Mouse (Mus musculus): ENCODE measurements at regions not wholly inside any gene's neighbourhood (a gene's known extent, or its start where the extent isn't known, plus 50 kb on each side); places are given as distances from the start of the nearest gene placed in this dataset.

DNA sequence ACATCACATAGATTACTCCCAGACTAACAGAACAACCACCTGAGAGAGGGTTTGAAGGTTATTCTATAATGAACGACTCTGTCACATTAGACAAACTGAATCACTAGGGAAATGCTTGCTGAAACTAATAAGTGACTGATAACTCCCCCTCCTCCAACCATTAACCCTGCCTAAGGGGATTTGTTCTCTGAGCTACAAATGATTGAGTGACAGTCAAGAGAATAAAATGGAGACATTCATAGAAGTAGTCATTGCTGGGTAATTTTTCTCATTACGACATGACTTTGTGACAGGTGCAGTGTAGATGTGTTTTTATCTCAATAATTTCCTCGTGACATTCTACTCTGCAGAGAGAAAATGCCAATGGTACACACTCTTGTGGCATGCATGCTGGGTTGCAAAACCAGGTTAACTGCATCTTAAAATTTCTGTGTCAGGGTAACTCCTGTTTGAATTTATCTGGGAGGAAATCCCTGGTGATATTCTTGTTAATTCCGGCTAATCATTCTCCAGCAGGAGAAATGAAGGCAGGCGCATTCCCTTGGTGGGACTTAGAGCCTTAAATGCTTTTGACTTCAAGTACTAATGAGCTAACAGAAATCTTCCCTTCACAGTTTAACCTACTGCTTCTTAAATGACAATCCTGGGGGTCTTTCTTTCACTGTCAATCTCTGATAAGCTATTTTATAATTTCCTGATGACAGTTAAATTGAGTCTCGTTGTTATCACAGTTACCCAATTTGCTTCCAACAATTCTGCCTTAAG lies 292.6 kb upstream of the Lcorl start:
- DNase-seq (ENCODE audit: low spot score) (no peak), ATAC-seq (ENCODE audit: insufficient number of reproducible peaks, low FRiP score, low TSS enrichment, low read depth) (no peak)
- H3K9ac ChIP-seq (ENCODE audit: low read length), result no peak overlapping the region
- H3K27ac ChIP-seq (replicated peaks; ENCODE audit: low read depth, low read length), result no peak overlapping the region
- H3K27me3 ChIP-seq (ENCODE audit: control insufficient read depth, insufficient read depth, low read length), result no peaks in the 10 kb centered on the region
- H3K4me1 ChIP-seq (ENCODE audit: control insufficient read depth, insufficient read depth, low read length), result no peaks in the 10 kb centered on the region
- H3K9me3 ChIP-seq (ENCODE audit: control insufficient read depth, low read length), result no peaks in the 10 kb centered on the region
- H3K4me3 ChIP-seq (ENCODE audit: low read depth, low read length), result no peak overlapping the region
- H3K4me2 ChIP-seq (ENCODE audit: low read depth, severe bottlenecking), result no peak overlapping the region
- 76% methylated on average over 6 of the region's 6 CpGs for WGBS
- H3K36me3 ChIP-seq (ENCODE audit: control insufficient read depth, insufficient read depth, low read length), result no peaks in the 10 kb centered on the region

- Histone ChIP-seq H3K4me3 (ENCODE audit: low read depth, low read length) (no peak overlapping the region), H3K4me2 (ENCODE audit: low read depth, severe bottlenecking) (no peak overlapping the region), H3K9me3 (ENCODE audit: control insufficient read depth, low read length) (no peaks in the 10 kb centered on the region), H3K4me1 (ENCODE audit: control insufficient read depth, insufficient read depth, low read length) (no peaks in the 10 kb centered on the region), H3K9ac (ENCODE audit: low read length) (no peak overlapping the region), H3K27me3 (ENCODE audit: control insufficient read depth, insufficient read depth, low read length) (no peaks in the 10 kb centered on the region), H3K27ac (replicated peaks; ENCODE audit: low read depth, low read length) (no peak overlapping the region), H3K36me3 (ENCODE audit: control insufficient read depth, insufficient read depth, low read length) (no peaks in the 10 kb centered on the region)
- DNase-seq (ENCODE audit: low spot score) (no peak), ATAC-seq (ENCODE audit: insufficient number of reproducible peaks, low FRiP score, low TSS enrichment, low read depth) (no peak)
- WGBS, result 76% methylated on average over 2 of the region's 2 CpGs
Observed at GRCm38 (mm10) chr5:46139024-46139423, 281.6 kb upstream of the Lcorl start.

DNA sequence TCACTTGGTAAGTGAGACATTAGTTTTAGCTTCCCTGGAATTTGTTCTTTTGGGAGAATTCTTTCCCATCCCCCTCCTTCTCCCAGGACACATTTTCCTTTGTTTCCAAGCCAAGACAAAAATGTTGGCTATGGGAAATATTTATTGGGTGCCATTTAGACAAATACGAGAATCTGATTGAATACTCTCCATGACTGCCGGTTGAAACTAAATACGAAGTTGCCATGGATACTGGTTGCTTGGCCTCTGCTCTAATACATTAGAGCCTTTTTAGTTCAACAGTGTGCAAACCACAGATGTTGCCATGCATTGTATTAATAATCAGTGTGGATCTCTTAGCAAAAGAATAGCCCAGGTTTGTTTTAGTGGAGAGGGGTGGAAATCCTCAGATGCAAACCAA lies 280.3 kb upstream of the Lcorl start:
- no peaks in the 10 kb centered on the region for H3K4me1 ChIP-seq (ENCODE audit: control insufficient read depth, insufficient read depth, low read length)
- no peaks in the 10 kb centered on the region for H3K36me3 ChIP-seq (ENCODE audit: control insufficient read depth, insufficient read depth, low read length)
- H3K27me3 ChIP-seq (ENCODE audit: control insufficient read depth, insufficient read depth, low read length), result no peaks in the 10 kb centered on the region
- H3K27ac ChIP-seq (replicated peaks; ENCODE audit: low read depth, low read length), result no peak overlapping the region
- no peak overlapping the region for H3K4me2 ChIP-seq (ENCODE audit: low read depth, severe bottlenecking)
- 72% methylated on average over 3 of the region's 3 CpGs for WGBS
- no peaks in the 10 kb centered on the region for H3K9me3 ChIP-seq (ENCODE audit: control insufficient read depth, low read length)
- DNase-seq (ENCODE audit: low spot score), result no peak
- no peak overlapping the region for H3K9ac ChIP-seq (ENCODE audit: low read length)
- no peak for ATAC-seq (ENCODE audit: insufficient number of reproducible peaks, low FRiP score, low TSS enrichment, low read depth)
- H3K4me3 ChIP-seq (ENCODE audit: low read depth, low read length), result no peak overlapping the region

DNA sequence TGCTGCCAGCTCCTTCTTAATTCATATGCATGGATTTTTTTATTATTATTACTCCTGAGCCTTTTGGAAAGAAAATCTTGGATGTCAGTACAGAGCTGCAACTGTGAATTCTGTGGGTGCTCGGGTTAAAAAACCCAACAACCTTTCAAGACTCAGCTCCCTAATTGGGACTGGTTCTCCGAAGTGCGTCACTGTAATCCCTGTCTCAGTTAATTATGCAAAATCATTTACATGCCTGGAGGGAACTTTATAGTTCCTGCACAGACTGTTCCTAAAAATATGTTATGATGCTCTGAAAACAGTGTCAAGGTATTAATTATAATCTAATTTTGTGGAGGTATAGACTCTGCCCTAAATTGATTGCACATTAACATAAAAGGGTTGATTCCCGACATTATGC lies 250.6 kb upstream of the Lcorl start:
- no peak overlapping the region for H3K4me3 ChIP-seq (ENCODE audit: low read depth, low read length)
- H3K4me2 ChIP-seq (ENCODE audit: low read depth, severe bottlenecking), result no peak overlapping the region
- H3K27ac ChIP-seq (replicated peaks; ENCODE audit: low read depth, low read length), result no peak overlapping the region
- no peaks in the 10 kb centered on the region for H3K9me3 ChIP-seq (ENCODE audit: control insufficient read depth, low read length)
- WGBS, result 79% methylated on average over 4 of the region's 4 CpGs
- no peaks in the 10 kb centered on the region for H3K4me1 ChIP-seq (ENCODE audit: control insufficient read depth, insufficient read depth, low read length)
- no peak for DNase-seq (ENCODE audit: low spot score)
- H3K36me3 ChIP-seq (ENCODE audit: control insufficient read depth, insufficient read depth, low read length), result no peaks in the 10 kb centered on the region
- no peak overlapping the region for H3K9ac ChIP-seq (ENCODE audit: low read length)
- ATAC-seq (ENCODE audit: insufficient number of reproducible peaks, low FRiP score, low TSS enrichment, low read depth), result no peak
- H3K27me3 ChIP-seq (ENCODE audit: control insufficient read depth, insufficient read depth, low read length), result no peaks in the 10 kb centered on the region

- no peak overlapping the region for H3K4me3 ChIP-seq (ENCODE audit: low read depth, low read length)
- 79% methylated on average over 4 of the region's 4 CpGs for WGBS
- H3K4me2 ChIP-seq (ENCODE audit: low read depth, severe bottlenecking), result no peak overlapping the region
- H3K9me3 ChIP-seq (ENCODE audit: control insufficient read depth, low read length), result no peaks in the 10 kb centered on the region
- no peak overlapping the region for H3K27ac ChIP-seq (replicated peaks; ENCODE audit: low read depth, low read length)
- no peaks in the 10 kb centered on the region for H3K4me1 ChIP-seq (ENCODE audit: control insufficient read depth, insufficient read depth, low read length)
- no peaks in the 10 kb centered on the region for H3K27me3 ChIP-seq (ENCODE audit: control insufficient read depth, insufficient read depth, low read length)
- H3K9ac ChIP-seq (ENCODE audit: low read length), result no peak overlapping the region
- H3K36me3 ChIP-seq (ENCODE audit: control insufficient read depth, insufficient read depth, low read length), result no peaks in the 10 kb centered on the region
- no peak for ATAC-seq (ENCODE audit: insufficient number of reproducible peaks, low FRiP score, low TSS enrichment, low read depth)
- DNase-seq (ENCODE audit: low spot score), result no peak
Observed at GRCm38 (mm10) chr5:46103350-46103749, 245.9 kb upstream of the Lcorl start.

GRCm38 (mm10) chr5:46092549-46092948 lies 235.1 kb upstream of the Lcorl start:
- H3K36me3 ChIP-seq (ENCODE audit: control insufficient read depth, insufficient read depth, low read length), result no peaks in the 10 kb centered on the region
- DNase-seq (ENCODE audit: low spot score) (no peak), ATAC-seq (ENCODE audit: insufficient number of reproducible peaks, low FRiP score, low TSS enrichment, low read depth) (no peak)
- H3K4me2 ChIP-seq (ENCODE audit: low read depth, severe bottlenecking), result no peak overlapping the region
- H3K27ac ChIP-seq (replicated peaks; ENCODE audit: low read depth, low read length), result no peak overlapping the region
- H3K9me3 ChIP-seq (ENCODE audit: control insufficient read depth, low read length), result no peaks in the 10 kb centered on the region
- 83% methylated on average over 5 of the region's 5 CpGs for WGBS
- H3K9ac ChIP-seq (ENCODE audit: low read length), result no peak overlapping the region
- H3K4me1 ChIP-seq (ENCODE audit: control insufficient read depth, insufficient read depth, low read length), result no peaks in the 10 kb centered on the region
- H3K27me3 ChIP-seq (ENCODE audit: control insufficient read depth, insufficient read depth, low read length), result no peaks in the 10 kb centered on the region
- H3K4me3 ChIP-seq (ENCODE audit: low read depth, low read length), result no peak overlapping the region

- H3K4me2 ChIP-seq (ENCODE audit: low read depth, severe bottlenecking), result no peak overlapping the region
- H3K27ac ChIP-seq (replicated peaks; ENCODE audit: low read depth, low read length), result no peak overlapping the region
- no peak overlapping the region for H3K4me3 ChIP-seq (ENCODE audit: low read depth, low read length)
- no peaks in the 10 kb centered on the region for H3K36me3 ChIP-seq (ENCODE audit: control insufficient read depth, insufficient read depth, low read length)
- 82% methylated on average over 1 of the region's 1 CpGs for WGBS
- no peak for DNase-seq (ENCODE audit: low spot score)
- no peaks in the 10 kb centered on the region for H3K4me1 ChIP-seq (ENCODE audit: control insufficient read depth, insufficient read depth, low read length)
- ATAC-seq (ENCODE audit: insufficient number of reproducible peaks, low FRiP score, low TSS enrichment, low read depth), result no peak
- H3K9me3 ChIP-seq (ENCODE audit: control insufficient read depth, low read length), result no peaks in the 10 kb centered on the region
- no peak overlapping the region for H3K9ac ChIP-seq (ENCODE audit: low read length)
- no peaks in the 10 kb centered on the region for H3K27me3 ChIP-seq (ENCODE audit: control insufficient read depth, insufficient read depth, low read length)
Observed at GRCm38 (mm10) chr5:46086885-46087284, 229.5 kb upstream of the Lcorl start.

DNA sequence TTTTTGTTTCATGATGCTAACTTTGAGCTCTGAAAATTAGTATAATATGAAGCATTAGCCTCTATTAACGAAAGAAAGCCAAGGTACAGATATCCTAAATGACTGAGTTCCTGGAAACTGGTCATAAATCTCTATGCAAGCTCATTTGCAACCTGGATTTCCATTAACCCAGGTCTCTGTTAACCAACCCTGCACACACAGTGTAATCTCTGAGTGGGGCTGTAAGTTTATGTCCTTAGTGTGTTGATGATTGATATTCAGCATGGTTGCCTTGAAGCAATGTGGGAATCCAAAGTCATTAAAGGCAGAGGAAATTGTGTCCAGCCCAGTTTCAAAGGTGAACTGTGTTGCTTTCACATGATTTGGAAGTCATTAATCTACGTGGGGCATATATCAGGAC lies 225.9 kb upstream of the Lcorl start:
- Histone ChIP-seq H3K9me3 (ENCODE audit: control insufficient read depth, low read length) (no peaks in the 10 kb centered on the region), H3K27me3 (ENCODE audit: control insufficient read depth, insufficient read depth, low read length) (no peaks in the 10 kb centered on the region), H3K4me1 (ENCODE audit: control insufficient read depth, insufficient read depth, low read length) (no peaks in the 10 kb centered on the region), H3K9ac (ENCODE audit: low read length) (no peak overlapping the region), H3K4me2 (ENCODE audit: low read depth, severe bottlenecking) (no peak overlapping the region), H3K36me3 (ENCODE audit: control insufficient read depth, insufficient read depth, low read length) (no peaks in the 10 kb centered on the region), H3K4me3 (ENCODE audit: low read depth, low read length) (no peak overlapping the region), H3K27ac (replicated peaks; ENCODE audit: low read depth, low read length) (no peak overlapping the region)
- no peak for DNase-seq (ENCODE audit: low spot score)
- ATAC-seq (ENCODE audit: insufficient number of reproducible peaks, low FRiP score, low TSS enrichment, low read depth), result no peak
- WGBS, result 44% methylated on average over 2 of the region's 2 CpGs

DNA sequence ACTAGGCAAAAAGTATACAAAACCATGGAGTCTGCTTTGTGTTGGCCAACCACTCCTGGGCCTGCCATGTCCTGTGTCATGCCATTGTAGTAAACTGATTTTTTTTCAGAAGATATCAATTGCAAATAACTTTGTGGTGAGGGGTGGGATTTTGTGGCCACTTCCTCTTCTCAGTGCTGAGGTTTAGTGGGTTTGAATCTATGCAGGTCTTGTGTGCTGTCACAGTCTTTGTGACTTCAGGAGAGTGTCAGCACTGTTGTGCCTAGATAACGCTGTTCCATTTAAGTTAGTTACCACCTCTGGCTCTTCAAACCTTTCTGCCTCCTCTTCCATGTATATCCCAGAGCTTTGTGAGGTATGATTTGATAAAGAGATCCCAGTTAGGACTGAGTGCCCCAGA lies 216.3 kb upstream of the Lcorl start:
- Histone ChIP-seq H3K9me3 (ENCODE audit: control insufficient read depth, low read length) (no peaks in the 10 kb centered on the region), H3K27ac (replicated peaks; ENCODE audit: low read depth, low read length) (no peak overlapping the region), H3K4me3 (ENCODE audit: low read depth, low read length) (no peak overlapping the region), H3K27me3 (ENCODE audit: control insufficient read depth, insufficient read depth, low read length) (no peaks in the 10 kb centered on the region), H3K4me2 (ENCODE audit: low read depth, severe bottlenecking) (no peak overlapping the region), H3K9ac (ENCODE audit: low read length) (no peak overlapping the region), H3K4me1 (ENCODE audit: control insufficient read depth, insufficient read depth, low read length) (no peaks in the 10 kb centered on the region), H3K36me3 (ENCODE audit: control insufficient read depth, insufficient read depth, low read length) (no peaks in the 10 kb centered on the region)
- ATAC-seq (ENCODE audit: insufficient number of reproducible peaks, low FRiP score, low TSS enrichment, low read depth) (no peak), DNase-seq (ENCODE audit: low spot score) (no peak)
- 90% methylated on average over 1 of the region's 1 CpGs for WGBS
